Comparison of ENCODE assay signal across 8 mouse cellular contexts in the genomic region with DNA sequence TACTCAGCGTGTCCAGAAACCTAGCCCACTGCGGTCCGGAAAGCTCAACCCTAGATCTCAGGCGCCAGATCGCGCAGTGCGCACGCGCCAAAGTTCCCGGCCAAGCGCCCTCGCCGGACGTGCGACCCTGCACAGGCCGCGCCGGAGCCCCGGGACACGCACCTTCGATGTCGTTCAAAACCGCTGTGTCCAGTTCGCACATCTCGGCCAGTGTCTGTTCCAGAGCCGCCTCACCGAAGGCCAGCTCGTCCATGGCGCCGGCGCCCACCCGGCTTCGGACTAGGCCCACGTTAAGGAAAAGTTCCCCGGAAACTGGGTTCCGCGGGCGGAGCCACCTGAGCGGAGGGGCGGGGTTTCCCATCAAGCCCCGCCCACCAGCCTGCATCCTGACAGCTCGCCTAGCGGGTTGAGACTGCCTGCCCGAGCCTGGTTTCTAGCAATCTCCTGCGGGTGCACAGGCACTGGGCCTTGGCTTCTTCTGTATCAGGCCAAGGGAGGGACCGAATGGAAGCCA. TPM values are rescaled to one million over a fixed set of nuclear protein-coding genes. Genes with fewer than 3 reads are reported as not detected.
A peak's percentile ranks its signal among the peaks of the same experiment; 100 is the strongest.
DNase-seq lines count a peak whose midpoint lies in the region; ATAC-seq and TF ChIP-seq lines count a peak whose summit lies in the region.

No protein-coding gene starts in this region.

- H3K36me3 ChIP-seq in embryonic facial prominence, embryonic 13.5 days = peaks cover 27% of the 10 kb centered on the region
- no peaks in the 10 kb centered on the region for H3K36me3 ChIP-seq in heart, adult 2 months (ENCODE audit: control insufficient read depth, insufficient read depth, low read length)
- H3K36me3 ChIP-seq in kidney, adult 2 months (ENCODE audit: control insufficient read depth, insufficient read depth, low read length) = no peaks in the 10 kb centered on the region
- H3K36me3 ChIP-seq in limb, embryonic 12.5 days = peaks cover 25% of the 10 kb centered on the region
- no peaks in the 10 kb centered on the region for H3K36me3 ChIP-seq in midbrain, embryonic 14.5 days (ENCODE audit: control insufficient read depth, insufficient read depth, low read length)

- peak; percentile 59; the same call in 1 of the 2 replicates for ATAC-seq in embryonic facial prominence, embryonic 13.5 days (ENCODE audit: insufficient number of reproducible peaks, insufficient read depth, low FRiP score, low TSS enrichment, low read depth)
- peak; percentile 63 for ATAC-seq in limb, embryonic 12.5 days (ENCODE audit: insufficient number of reproducible peaks, insufficient read depth, low FRiP score, low TSS enrichment, low read depth)
- ATAC-seq in midbrain, embryonic 14.5 days (ENCODE audit: low FRiP score, low TSS enrichment) = peak; percentile 65

- intact Hi-C loops in heart, adult 2 months (cut with DNase I) = no loop called here

- peak overlapping the region; percentile 81 for H3K27ac ChIP-seq in embryonic facial prominence, embryonic 13.5 days
- H3K27ac ChIP-seq in heart, adult 2 months = peak overlapping the region; percentile 98
- H3K27ac ChIP-seq in kidney, adult 2 months (ENCODE audit: insufficient read depth, low read depth, low read length) = peak overlapping the region; percentile 98
- H3K27ac ChIP-seq in limb, embryonic 12.5 days = peak overlapping the region; percentile 84
- H3K27ac ChIP-seq in midbrain, embryonic 14.5 days (replicated peaks; ENCODE audit: low read depth, low read length) = 0 out of 2 replicates have a peak overlapping the region, but pooled peaks have one; percentile 13

- no peaks in the 10 kb centered on the region for H3K27me3 ChIP-seq in embryonic facial prominence, embryonic 13.5 days
- no peaks in the 10 kb centered on the region for H3K27me3 ChIP-seq in heart, adult 2 months (ENCODE audit: control insufficient read depth, insufficient read depth, low read length)
- no peaks in the 10 kb centered on the region for H3K27me3 ChIP-seq in kidney, adult 2 months (replicated peaks; ENCODE audit: control insufficient read depth, insufficient read depth, low read length)
- no peaks in the 10 kb centered on the region for H3K27me3 ChIP-seq in limb, embryonic 12.5 days
- H3K27me3 ChIP-seq in midbrain, embryonic 14.5 days (ENCODE audit: control insufficient read depth, insufficient read depth, low read length) = no peaks in the 10 kb centered on the region

- H3K4me2 ChIP-seq in embryonic facial prominence, embryonic 13.5 days = peak overlapping the region; percentile 70
- H3K4me2 ChIP-seq in limb, embryonic 12.5 days = peak overlapping the region; percentile 67
- H3K4me2 ChIP-seq in midbrain, embryonic 14.5 days (ENCODE audit: low read length) = peak overlapping the region; percentile 68

- peak; percentile 7; the same call in 1 of the 2 replicates for TF ChIP-seq EP300 in heart, adult 2 months (IDR thresholded peaks at IDR 0.05; ENCODE audit: insufficient read depth, low read depth, low read length)

- TF ChIP-seq CTCF in heart, adult 2 months (IDR thresholded peaks at IDR 0.05) = no peak
- no peak for TF ChIP-seq CTCF in kidney, adult 2 months (conservative IDR thresholded peaks at IDR 0.05; ENCODE audit: insufficient read depth, insufficient read length, low read depth, low read length)

- H3K9me3 ChIP-seq in embryonic facial prominence, embryonic 13.5 days = no peaks in the 10 kb centered on the region
- no peaks in the 10 kb centered on the region for H3K9me3 ChIP-seq in limb, embryonic 12.5 days
- H3K9me3 ChIP-seq in midbrain, embryonic 14.5 days (ENCODE audit: control insufficient read depth, low read length) = no peaks in the 10 kb centered on the region

- peak; percentile 71 for TF ChIP-seq POLR2A in heart, adult 2 months (IDR thresholded peaks at IDR 0.05; ENCODE audit: insufficient read depth, low read depth, low read length)
- no peak for TF ChIP-seq POLR2A in kidney, adult 2 months (IDR thresholded peaks at IDR 0.05; ENCODE audit: low read depth, low read length)

- H3K9ac ChIP-seq in embryonic facial prominence, embryonic 13.5 days = peak overlapping the region; percentile 85
- H3K9ac ChIP-seq in heart, adult 2 months (ENCODE audit: low read depth, low read length) = peak overlapping the region; percentile 95
- peak overlapping the region; percentile 82 for H3K9ac ChIP-seq in limb, embryonic 12.5 days (replicated peaks)
- H3K9ac ChIP-seq in midbrain, embryonic 14.5 days (replicated peaks; ENCODE audit: low read length) = peak overlapping the region; percentile 57

- WGBS in embryonic facial prominence, embryonic 13.5 days = under 1% methylated on average over 46 of the region's 46 CpGs
- WGBS in heart, adult 2 months = under 1% methylated on average over 46 of the region's 46 CpGs
- 1% methylated on average over 46 of the region's 46 CpGs for WGBS in kidney, adult 2 months
- WGBS in limb, embryonic 12.5 days = under 1% methylated on average over 46 of the region's 46 CpGs
- WGBS in midbrain, embryonic 14.5 days = under 1% methylated on average over 46 of the region's 46 CpGs

- H3K4me1 ChIP-seq in embryonic facial prominence, embryonic 13.5 days = peaks cover 49% of the 10 kb centered on the region
- peaks cover 7% of the 10 kb centered on the region for H3K4me1 ChIP-seq in heart, adult 2 months (ENCODE audit: control insufficient read depth, insufficient read depth, low read length)
- peaks cover 6% of the 10 kb centered on the region for H3K4me1 ChIP-seq in kidney, adult 2 months (ENCODE audit: control insufficient read depth, insufficient read depth, low read length)
- peaks cover 41% of the 10 kb centered on the region for H3K4me1 ChIP-seq in limb, embryonic 12.5 days (replicated peaks)
- H3K4me1 ChIP-seq in midbrain, embryonic 14.5 days (ENCODE audit: control insufficient read depth, insufficient read depth, low read length) = peaks cover 10% of the 10 kb centered on the region

- H3K79me2 ChIP-seq in heart, adult 2 months (replicated peaks; ENCODE audit: control insufficient read depth, insufficient read depth, low read length) = peaks cover 5% of the 10 kb centered on the region

- peak overlapping the region; percentile 71 for H3K4me3 ChIP-seq in embryonic facial prominence, embryonic 13.5 days
- H3K4me3 ChIP-seq in heart, adult 2 months = peak overlapping the region; percentile 74
- peak overlapping the region; percentile 93 for H3K4me3 ChIP-seq in kidney, adult 2 months (ENCODE audit: insufficient read depth, low read depth, low read length)
- H3K4me3 ChIP-seq in limb, embryonic 12.5 days (replicated peaks) = peak overlapping the region; percentile 69
- H3K4me3 ChIP-seq in midbrain, embryonic 14.5 days (replicated peaks; ENCODE audit: low read depth, low read length) = peak overlapping the region; percentile 58

- DNase-seq in 3T3-L1 (ENCODE audit: low read depth, low spot score) = peak; percentile 89
- DNase-seq in adrenal gland, postnatal 36 days = peak; percentile 92 to 94
- DNase-seq in heart, adult 2 months = peak; percentile 95
- peak; percentile 97 for DNase-seq in kidney, adult 2 months
- peak; percentile 92 for DNase-seq in midbrain, embryonic 14.5 days
- DNase-seq in spleen, adult 12 weeks (ENCODE audit: low spot score) = peak; percentile 97

RNA-seq across cellular contexts. Expression of gene Srebf1, which starts 2.0 kb away (rescaled TPM):
- 100 to 1,000 TPM; 160 to 181 TPM for total RNA-seq in adrenal gland, postnatal 36 days (2021)
- polyA plus RNA-seq in embryonic facial prominence, embryonic 13.5 days (2015; fragmentation: Nextera tagmentation; extraction: Ambion mirVana) = 59.1 and 61.9 TPM in 2 replicates
- total RNA-seq in heart, adult 2 months (2021) = 10 to 100 TPM; 25.3 to 35.4 TPM
- polyA plus RNA-seq in heart, adult 2 months (2012; rRNA removed) = 42.6 and 54.0 TPM in 2 replicates
- 89.1 and 123 TPM in 2 replicates for polyA plus RNA-seq in kidney, adult 2 months (2012; rRNA removed)
- 54.1 and 61.2 TPM in 2 replicates for polyA plus RNA-seq in limb, embryonic 12.5 days (2016; fragmentation: Nextera tagmentation; extraction: Ambion mirVana)
- polyA plus RNA-seq in midbrain, embryonic 14.5 days (2014; fragmentation: Nextera tagmentation; extraction: Ambion mirVana) = 34.5 and 35.2 TPM in 2 replicates

Comparison
In these comparisons a context has a peak if more than half of its experiments do, and no peak if none do; other contexts are left out.
1. Peak in every context shown above with its lines: DNase-seq, ATAC-seq, H3K4me3 ChIP-seq and H3K27ac ChIP-seq.
2. H3K27ac ChIP-seq: peak in every context shown above with its lines; median percentile 98 in heart, adult 2 months; 98 in kidney, adult 2 months; 84 in limb, embryonic 12.5 days; 81 in embryonic facial prominence, embryonic 13.5 days; 13 in midbrain, embryonic 14.5 days.